Mouse (Mus musculus): ENCODE results near the gene Serp2.

DNA sequence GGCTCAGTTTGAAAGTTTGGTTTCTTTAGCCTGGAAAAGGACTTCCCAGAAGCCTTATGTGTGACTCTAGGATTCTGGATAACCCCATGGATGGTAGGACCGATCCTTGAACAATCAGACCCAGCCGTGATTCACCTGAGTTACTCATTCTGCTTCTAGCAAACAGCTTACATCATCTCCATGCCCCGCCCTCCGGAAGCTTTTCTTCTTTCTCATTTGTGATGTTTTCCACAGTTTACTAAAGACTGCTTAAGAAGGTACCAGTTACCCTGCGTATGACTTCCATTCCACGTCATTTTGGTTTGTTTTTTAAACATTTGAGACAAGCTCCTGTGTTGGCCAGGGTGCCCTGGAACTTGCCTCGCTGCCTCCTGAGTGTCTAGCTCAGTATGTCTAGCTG lies 13.6 kb upstream of the Serp2 start:
- TF ChIP-seq EP300 (IDR thresholded peaks at IDR 0.05; ENCODE audit: low read depth) (no peak), CTCF (IDR thresholded peaks at IDR 0.05; ENCODE audit: low read depth) (no peak)
